Mouse (Mus musculus) heart, adult 2 months (tissue): ENCODE data around the gene Kcnc3.

Source experiments
- CTCF ChIP-seq: fragments of 200-600 bp; IDR thresholded peaks from 2 replicates; pipeline ENCODE4 v1.8.1; 2022; ENCODE audit warnings: antibody characterized with exemption, mild to moderate bottlenecking, moderate library complexity
- EP300 ChIP-seq: fragments of 200-500 bp; IDR thresholded peaks from 2 replicates; pipeline ENCODE4 v1.6.1; 2011; ENCODE audit warnings: low read depth, low read length, control low read depth; ENCODE audit not compliant: insufficient read depth
- POLR2A ChIP-seq: fragments of 200-500 bp; IDR thresholded peaks from 2 replicates; pipeline ENCODE4 v1.6.1; 2011; ENCODE audit warnings: mild to moderate bottlenecking, low read depth, low read length, control low read depth; ENCODE audit not compliant: insufficient read depth

DNA sequence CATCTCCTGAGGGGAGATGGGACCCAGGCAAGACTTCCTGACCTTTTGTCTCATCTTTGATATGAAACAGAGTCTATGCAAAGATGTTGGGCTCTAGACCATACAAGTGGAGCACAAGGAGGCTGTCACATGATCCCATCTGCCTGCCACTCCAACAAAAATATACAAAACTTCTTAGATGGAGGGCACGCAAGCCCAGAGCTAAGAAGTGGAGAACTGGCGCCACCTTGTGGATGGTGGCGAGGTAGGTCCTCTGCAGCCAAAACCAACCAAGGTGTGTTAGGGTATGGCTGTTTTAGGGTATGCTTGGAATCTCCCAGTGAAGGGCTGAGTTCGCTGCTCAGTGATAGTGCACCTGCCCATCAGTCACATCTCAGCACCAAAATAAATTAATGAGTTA lies 59.5 kb downstream of the Kcnc3 start:
- TF ChIP-seq POLR2A: no peak
- TF ChIP-seq CTCF: peak; percentile 76
- TF ChIP-seq EP300: 0 out of 2 replicates have a peak, but pooled peaks have one; percentile 29
